Mouse (Mus musculus) midbrain, embryonic 15.5 days (tissue): Measurements from ENCODE around the gene Ank3. TPM values are rescaled to one million over a fixed set of nuclear protein-coding genes. Genes with fewer than 3 reads are reported as not detected.
A peak's percentile ranks its signal among the peaks of the same experiment; 100 is the strongest.

Source experiments
- ATAC-seq: fragments of 200-750 bp; cut with Nextera tagmentation; replicated peaks from 2 replicates; pipeline ENCODE4 v1.8.0; 2017; ENCODE audit warnings: moderate TSS enrichment
- H3K27ac ChIP-seq: fragments of 300-500 bp; sonication (generic); 2 replicates; pipeline ENCODE4 v1.5.1; 2015; ENCODE audit warnings: mild to moderate bottlenecking, inconsistent platforms
- H3K27me3 ChIP-seq: fragments of 300-500 bp; sonication (generic); replicated peaks from 2 replicates; pipeline ENCODE4 v1.6.1; 2015; ENCODE audit warnings: inconsistent platforms
- H3K36me3 ChIP-seq: fragments of 300-500 bp; sonication (generic); replicated peaks from 2 replicates; pipeline ENCODE4 v1.6.1; 2015; ENCODE audit warnings: inconsistent platforms
- H3K4me1 ChIP-seq: fragments of 300-500 bp; sonication (generic); 2 replicates; pipeline ENCODE4 v1.6.1; 2015; ENCODE audit warnings: inconsistent platforms
- H3K4me2 ChIP-seq: fragments of 300-500 bp; sonication (generic); 2 replicates; pipeline ENCODE4 v1.6.1; 2015; ENCODE audit warnings: inconsistent platforms, mild to moderate bottlenecking, moderate library complexity
- H3K4me3 ChIP-seq: fragments of 300-500 bp; sonication (generic); 2 replicates; pipeline ENCODE4 v1.5.1; 2015; ENCODE audit warnings: mild to moderate bottlenecking, inconsistent platforms
- H3K9ac ChIP-seq: fragments of 300-500 bp; sonication (generic); 2 replicates; pipeline ENCODE4 v1.6.1; 2015; ENCODE audit warnings: mild to moderate bottlenecking, inconsistent platforms
- H3K9me3 ChIP-seq: fragments of 300-500 bp; sonication (generic); 2 replicates; pipeline ENCODE4 v1.6.1; 2016; ENCODE audit warnings: inconsistent platforms
- WGBS: fragments of 180-500 bp; shearing (Covaris S2); methylation state at CpG from one replicate; pipeline ENCODE4 v1.1.7; 2015; ENCODE audit warnings: mixed read lengths; 5-methylcytosine and 5-hydroxymethylcytosine counted together
- polyA plus RNA-seq: library from polyadenylated mRNA; unstranded; fragments of >200 nt; fragmentation: Nextera tagmentation; extraction: Ambion mirVana; gene quantifications from 2 replicates; pipeline ENCODE4 v1.2.1, GENCODE M21; 2015

Ank3 gene
- polyA plus RNA-seq, 1 experiment from 2014 or later = 108 TPM

DNA sequence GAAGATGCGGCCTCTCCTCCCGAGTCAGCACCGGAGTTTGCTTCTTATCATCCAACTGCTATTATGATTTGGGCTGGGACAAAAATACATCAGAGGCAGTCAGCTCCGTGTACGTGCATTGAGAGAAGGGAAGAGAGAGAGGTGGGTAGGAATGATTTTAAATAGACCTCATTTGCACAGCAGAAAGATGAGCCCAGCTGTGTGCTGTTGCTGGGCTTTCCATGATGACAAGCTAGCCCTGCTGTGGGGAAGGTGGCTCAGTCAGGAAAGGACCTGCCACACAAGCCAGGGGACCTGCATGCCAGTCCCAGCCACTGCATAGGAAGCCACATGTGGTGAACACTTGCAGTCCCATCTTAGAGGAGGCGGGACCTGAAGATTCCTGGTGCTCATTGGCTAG is 245.4 kb downstream of the Ank3 start:
- Histone ChIP-seq H3K27me3 (no peaks in the 10 kb centered on the region), H3K4me1 (peaks cover 7% of the 10 kb centered on the region), H3K9ac (no peak overlapping the region), H3K4me2 (no peak overlapping the region), H3K27ac (no peak overlapping the region), H3K4me3 (no peak overlapping the region), H3K36me3 (no peaks in the 10 kb centered on the region), H3K9me3 (no peaks in the 10 kb centered on the region)
- 66% methylated on average over 6 of the region's 6 CpGs for WGBS
- ATAC-seq = no peak

DNA sequence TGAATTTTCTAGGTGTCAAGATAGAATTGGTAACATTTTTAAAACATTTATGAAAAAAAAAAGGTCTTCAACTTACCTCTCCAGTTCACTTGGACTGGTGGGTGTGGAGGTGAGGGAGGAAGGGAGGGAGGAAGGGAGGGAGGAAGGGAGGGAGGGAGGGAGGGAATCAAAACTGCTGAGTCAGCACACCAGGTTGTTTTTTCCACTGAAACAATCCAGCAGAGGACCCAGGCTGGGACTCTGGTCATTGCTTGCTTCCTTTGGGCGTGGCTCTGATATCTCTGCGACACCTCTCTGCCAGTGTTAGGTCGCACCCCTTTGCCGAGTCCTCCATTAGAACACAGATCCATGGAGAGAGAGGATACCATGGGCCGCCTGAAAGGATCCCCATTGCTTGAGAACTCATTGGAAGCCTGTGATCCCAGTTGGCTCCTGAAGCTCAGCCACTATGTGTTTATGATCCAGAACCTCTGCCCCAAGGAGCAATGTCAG is 246.8 kb downstream of the Ank3 start:
- Histone ChIP-seq H3K4me1 (peaks cover 14% of the 10 kb centered on the region), H3K27ac (no peak overlapping the region), H3K4me2 (no peak overlapping the region), H3K27me3 (no peaks in the 10 kb centered on the region), H3K9me3 (no peaks in the 10 kb centered on the region), H3K4me3 (no peak overlapping the region), H3K9ac (no peak overlapping the region), H3K36me3 (no peaks in the 10 kb centered on the region)
- no peak for ATAC-seq
- WGBS = 88% methylated on average over 5 of the region's 5 CpGs

GRCm38 (mm10) chr10:69645929-69646328 is 247.4 kb downstream of the Ank3 start:
- H3K36me3 ChIP-seq = no peaks in the 10 kb centered on the region
- H3K9me3 ChIP-seq = no peaks in the 10 kb centered on the region
- no peak overlapping the region for H3K4me2 ChIP-seq
- H3K27me3 ChIP-seq = no peaks in the 10 kb centered on the region
- WGBS = 96% methylated on average over 9 of the region's 9 CpGs
- no peak for ATAC-seq
- H3K4me1 ChIP-seq = peaks cover 14% of the 10 kb centered on the region
- no peak overlapping the region for H3K27ac ChIP-seq
- H3K9ac ChIP-seq = no peak overlapping the region
- H3K4me3 ChIP-seq = no peak overlapping the region

DNA sequence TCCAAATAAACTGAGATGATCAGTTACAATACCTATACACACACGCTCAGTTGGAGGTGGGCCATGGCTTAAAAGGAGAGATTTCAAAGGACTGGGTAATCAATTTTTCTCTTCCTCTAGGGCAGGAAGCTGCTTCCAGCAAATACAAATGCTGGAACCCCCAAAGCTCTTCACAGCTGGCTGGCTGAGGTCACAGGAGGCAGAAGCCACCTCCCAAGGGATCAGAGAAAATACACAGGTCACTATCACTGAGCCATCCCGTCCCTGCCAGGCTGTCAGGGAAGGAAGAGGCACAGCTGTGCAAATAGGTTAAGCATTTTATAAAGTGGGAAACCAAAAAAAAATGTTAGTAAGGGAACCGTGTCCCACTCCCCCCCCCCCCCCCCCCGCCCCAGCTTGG is 251.5 kb downstream of the Ank3 start:
- ATAC-seq = no peak
- no peak overlapping the region for H3K4me3 ChIP-seq
- no peak overlapping the region for H3K4me2 ChIP-seq
- H3K9me3 ChIP-seq = no peaks in the 10 kb centered on the region
- 33% methylated on average over 4 of the region's 4 CpGs for WGBS
- no peak overlapping the region for H3K9ac ChIP-seq
- H3K27ac ChIP-seq = peak overlapping the region; percentile 38; the same call in 1 of the 2 replicates
- H3K27me3 ChIP-seq = no peaks in the 10 kb centered on the region
- no peaks in the 10 kb centered on the region for H3K36me3 ChIP-seq
- H3K4me1 ChIP-seq = peaks cover 39% of the 10 kb centered on the region

DNA sequence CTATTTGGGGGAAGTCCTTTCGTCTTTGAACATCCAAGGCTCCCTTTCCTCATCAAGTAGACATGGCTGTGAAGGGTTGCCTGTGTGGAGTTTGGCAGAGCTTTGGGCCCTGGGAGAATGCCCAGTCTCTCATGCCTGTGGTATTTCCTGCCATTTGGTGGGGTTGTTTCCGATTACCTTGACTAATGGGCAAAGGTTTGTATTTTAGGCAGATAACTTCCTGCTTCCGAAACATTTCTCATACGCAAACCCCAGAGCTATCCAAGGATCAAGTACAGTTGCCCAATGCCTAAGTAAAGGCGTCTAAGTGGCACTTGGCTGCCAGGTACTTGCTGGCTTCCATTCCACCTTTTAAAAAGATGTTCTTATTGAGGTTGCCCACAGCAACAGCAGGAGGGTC is 254.1 kb downstream of the Ank3 start:
- H3K9ac ChIP-seq = no peak overlapping the region
- no peaks in the 10 kb centered on the region for H3K9me3 ChIP-seq
- H3K27me3 ChIP-seq = no peaks in the 10 kb centered on the region
- no peaks in the 10 kb centered on the region for H3K36me3 ChIP-seq
- peaks cover 60% of the 10 kb centered on the region for H3K4me1 ChIP-seq
- H3K4me3 ChIP-seq = no peak overlapping the region
- 75% methylated on average over 5 of the region's 5 CpGs for WGBS
- no peak overlapping the region for H3K4me2 ChIP-seq
- ATAC-seq = no peak
- no peak overlapping the region for H3K27ac ChIP-seq

DNA sequence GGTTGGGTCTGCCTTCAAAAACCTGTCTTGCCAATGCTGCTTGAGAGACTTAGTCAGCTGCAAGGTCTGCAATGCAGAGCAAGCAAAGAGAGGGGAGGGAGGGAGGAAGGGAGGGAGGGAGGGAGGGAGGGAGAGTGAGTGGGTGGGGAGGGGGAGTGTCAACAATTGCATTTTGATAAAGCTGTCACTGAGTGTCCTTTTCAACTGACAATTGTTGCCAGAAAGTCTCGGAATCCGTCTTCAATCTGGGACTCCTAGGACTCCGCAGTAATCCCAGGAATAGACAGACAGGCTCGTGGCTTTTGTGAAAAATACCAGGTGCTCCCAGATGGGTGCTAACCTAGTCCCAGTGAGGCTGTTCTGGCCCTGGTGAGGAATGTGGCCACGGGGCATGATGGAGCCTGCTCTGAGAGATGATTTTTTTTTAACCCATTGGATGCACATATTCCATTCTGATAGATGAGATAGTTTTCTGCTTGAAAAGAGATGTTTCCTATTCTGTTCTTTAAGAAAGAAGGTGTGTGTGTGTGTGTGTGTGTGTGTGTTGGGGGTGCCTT is 254.6 kb downstream of the Ank3 start:
- H3K9me3 ChIP-seq = no peaks in the 10 kb centered on the region
- no peak overlapping the region for H3K27ac ChIP-seq
- H3K4me3 ChIP-seq = no peak overlapping the region
- ATAC-seq = no peak
- peaks cover 60% of the 10 kb centered on the region for H3K4me1 ChIP-seq
- 15% methylated on average over 5 of the region's 5 CpGs for WGBS
- H3K27me3 ChIP-seq = no peaks in the 10 kb centered on the region
- no peak overlapping the region for H3K4me2 ChIP-seq
- no peaks in the 10 kb centered on the region for H3K36me3 ChIP-seq
- no peak overlapping the region for H3K9ac ChIP-seq

GRCm38 (mm10) chr10:69654176-69654575 is 255.6 kb downstream of the Ank3 start:
- no peaks in the 10 kb centered on the region for H3K36me3 ChIP-seq
- 0 out of 2 replicates have a peak overlapping the region, but pooled peaks have one; percentile 10 for H3K27ac ChIP-seq
- H3K9me3 ChIP-seq = no peaks in the 10 kb centered on the region
- no peaks in the 10 kb centered on the region for H3K27me3 ChIP-seq
- no peak overlapping the region for H3K4me2 ChIP-seq
- H3K4me1 ChIP-seq = peaks cover 60% of the 10 kb centered on the region
- no peak overlapping the region for H3K4me3 ChIP-seq
- ATAC-seq = no peak
- 85% methylated on average over 2 of the region's 2 CpGs for WGBS
- H3K9ac ChIP-seq = no peak overlapping the region

GRCm38 (mm10) chr10:69654866-69655633 is 256.5 kb downstream of the Ank3 start:
- H3K27me3 ChIP-seq = no peaks in the 10 kb centered on the region
- WGBS = 19% methylated on average over 13 of the region's 13 CpGs
- H3K27ac ChIP-seq = 0 out of 2 replicates have a peak overlapping the region, but pooled peaks have one; percentile 10
- ATAC-seq = peak; percentile 19
- H3K36me3 ChIP-seq = no peaks in the 10 kb centered on the region
- H3K4me1 ChIP-seq = peaks cover 54% of the 10 kb centered on the region
- no peaks in the 10 kb centered on the region for H3K9me3 ChIP-seq
- no peak overlapping the region for H3K4me2 ChIP-seq
- H3K4me3 ChIP-seq = no peak overlapping the region
- H3K9ac ChIP-seq = no peak overlapping the region

DNA sequence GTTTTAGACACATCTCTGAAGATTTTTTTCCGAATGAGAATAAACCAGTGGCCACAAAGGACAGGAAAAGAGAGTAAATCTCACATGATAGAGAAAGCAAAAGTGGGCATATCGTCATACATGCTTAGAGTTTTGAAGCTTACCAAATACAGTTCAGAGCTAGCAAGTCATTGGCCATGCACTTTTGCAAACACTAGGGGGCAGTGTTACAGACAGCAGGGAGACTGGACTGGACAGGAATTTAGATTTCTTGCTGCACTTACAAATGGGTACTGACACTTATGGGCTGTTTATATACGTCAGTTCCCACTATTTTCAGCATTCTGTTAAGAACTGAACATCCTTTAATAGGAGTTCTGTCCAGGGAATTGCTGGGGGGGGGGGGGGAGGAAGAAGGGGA is 257.7 kb downstream of the Ank3 start:
- Histone ChIP-seq H3K9me3 (no peaks in the 10 kb centered on the region), H3K9ac (no peak overlapping the region), H3K4me1 (peaks cover 52% of the 10 kb centered on the region), H3K27ac (no peak overlapping the region), H3K27me3 (no peaks in the 10 kb centered on the region), H3K4me2 (no peak overlapping the region), H3K4me3 (no peak overlapping the region), H3K36me3 (no peaks in the 10 kb centered on the region)
- ATAC-seq = 0 out of 2 replicates have a peak, but pooled peaks have one; percentile 21
- 12% methylated on average over 3 of the region's 3 CpGs for WGBS

DNA sequence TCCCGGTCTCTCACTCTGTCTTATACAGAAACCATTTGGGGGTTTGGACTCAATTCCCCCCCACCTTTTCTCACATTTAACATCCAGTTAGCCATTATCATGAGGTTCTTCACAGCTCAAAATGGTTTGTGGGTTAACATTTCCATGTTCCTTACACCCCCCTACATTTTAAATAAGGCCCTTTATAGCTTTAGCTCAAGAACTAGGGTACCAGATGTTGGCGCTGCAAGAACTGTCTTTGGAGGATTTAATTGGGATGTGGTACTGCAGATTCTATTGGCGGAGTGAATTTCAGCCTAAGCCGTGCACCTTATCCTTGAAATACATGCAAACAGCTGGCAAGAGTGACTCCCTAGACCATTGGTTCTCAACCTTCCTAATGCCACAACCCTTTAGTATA is 261.2 kb downstream of the Ank3 start:
- Histone ChIP-seq H3K27me3 (no peaks in the 10 kb centered on the region), H3K36me3 (no peaks in the 10 kb centered on the region), H3K4me3 (no peak overlapping the region), H3K27ac (no peak overlapping the region), H3K9ac (no peak overlapping the region), H3K9me3 (no peaks in the 10 kb centered on the region), H3K4me2 (no peak overlapping the region), H3K4me1 (peaks cover 24% of the 10 kb centered on the region)
- no peak for ATAC-seq
- WGBS = 86% methylated on average over 4 of the region's 4 CpGs

DNA sequence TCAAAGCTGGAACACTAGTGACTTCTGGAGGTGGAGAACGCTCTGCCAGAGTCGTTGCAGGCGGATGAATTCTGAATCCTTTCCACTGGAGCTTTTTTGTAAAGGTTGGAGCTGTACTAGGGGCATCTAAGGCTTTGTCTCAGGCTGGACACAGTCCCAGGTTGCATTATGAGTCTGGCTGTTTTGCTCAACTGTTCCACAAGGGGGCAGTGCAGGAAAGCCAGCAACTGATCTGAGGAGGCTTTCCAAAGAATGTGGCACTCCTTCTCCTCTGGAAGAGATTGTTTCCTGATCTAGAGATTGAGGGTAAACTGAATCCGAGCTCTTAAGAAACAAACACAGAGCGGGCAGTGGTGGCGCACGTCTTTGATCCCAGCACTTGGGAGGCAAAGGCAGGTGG is 263.8 kb downstream of the Ank3 start:
- no peaks in the 10 kb centered on the region for H3K36me3 ChIP-seq
- H3K9me3 ChIP-seq = no peaks in the 10 kb centered on the region
- H3K27ac ChIP-seq = no peak overlapping the region
- no peak overlapping the region for H3K4me3 ChIP-seq
- ATAC-seq = peak; percentile 69; the same call in 1 of the 2 replicates
- 0 out of 2 replicates have a peak, but pooled peaks cover 3% of the 10 kb centered on the region for H3K4me1 ChIP-seq
- H3K4me2 ChIP-seq = no peak overlapping the region
- H3K27me3 ChIP-seq = no peaks in the 10 kb centered on the region
- H3K9ac ChIP-seq = no peak overlapping the region
- 12% methylated on average over 7 of the region's 7 CpGs for WGBS

GRCm38 (mm10) chr10:69667482-69667881 is 268.9 kb downstream of the Ank3 start:
- no peaks in the 10 kb centered on the region for H3K27me3 ChIP-seq
- ATAC-seq = no peak
- H3K4me1 ChIP-seq = no peaks in the 10 kb centered on the region
- no peaks in the 10 kb centered on the region for H3K36me3 ChIP-seq
- H3K4me3 ChIP-seq = no peak overlapping the region
- WGBS = 70% methylated on average over 4 of the region's 4 CpGs
- H3K9ac ChIP-seq = no peak overlapping the region
- H3K9me3 ChIP-seq = no peaks in the 10 kb centered on the region
- H3K27ac ChIP-seq = no peak overlapping the region
- H3K4me2 ChIP-seq = no peak overlapping the region

DNA sequence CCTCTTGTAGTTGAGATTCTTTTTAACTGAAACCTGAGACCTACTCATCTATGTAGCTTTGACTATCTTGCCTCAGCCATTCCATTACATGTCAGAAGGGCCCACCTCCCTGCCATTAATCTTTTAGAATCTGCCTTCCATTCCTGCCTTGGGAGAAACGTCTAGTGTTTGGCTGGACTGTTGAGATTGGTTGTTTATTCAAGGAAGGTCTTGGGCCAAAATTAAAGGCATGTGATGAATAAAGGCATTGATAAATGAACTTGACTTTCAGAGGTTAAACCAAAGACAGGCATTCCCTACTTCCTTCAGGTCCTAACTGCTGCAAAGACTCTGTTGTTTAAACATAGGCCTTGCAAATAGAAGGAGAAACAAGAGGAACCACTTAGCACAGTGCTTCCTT is 271.9 kb downstream of the Ank3 start:
- Histone ChIP-seq H3K27me3 (no peaks in the 10 kb centered on the region), H3K4me1 (no peaks in the 10 kb centered on the region), H3K36me3 (no peaks in the 10 kb centered on the region), H3K9ac (no peak overlapping the region), H3K4me3 (no peak overlapping the region), H3K27ac (no peak overlapping the region), H3K4me2 (no peak overlapping the region), H3K9me3 (no peaks in the 10 kb centered on the region)
- no peak for ATAC-seq
- WGBS = 69% methylated on average over 1 of the region's 1 CpGs
